In the genomic region with DNA sequence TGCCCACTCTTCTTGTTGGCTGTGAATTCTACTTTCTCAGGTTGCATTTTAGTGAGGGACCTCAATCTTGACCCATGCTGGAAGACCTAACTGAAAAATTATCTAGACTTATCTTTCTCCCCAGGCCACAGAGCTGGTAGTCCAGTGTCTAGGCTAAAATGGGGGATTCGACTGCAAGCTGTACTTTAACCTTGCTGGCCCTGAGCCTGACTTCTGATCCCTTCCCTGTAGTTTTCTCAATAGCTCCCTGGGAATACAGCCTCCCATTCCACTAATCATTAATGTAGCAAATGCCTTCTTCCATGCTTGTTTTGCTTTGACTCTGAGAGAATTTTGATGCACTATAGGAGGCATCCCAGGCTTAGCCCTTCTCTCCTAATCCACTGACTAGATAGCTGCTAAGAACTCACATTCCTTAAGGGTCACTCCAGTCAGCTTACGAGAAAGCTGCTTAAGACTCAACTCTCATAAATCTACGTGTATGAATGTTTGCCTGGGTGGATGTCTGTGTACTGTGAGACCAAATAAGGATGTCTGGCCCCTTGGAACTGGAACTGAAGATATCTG, we compare ENCODE assay signal across 39 mouse cellular contexts. TPM values are rescaled to one million over a fixed set of nuclear protein-coding genes. Genes with fewer than 3 reads are reported as not detected.
DNase-seq lines count a peak whose midpoint lies in the region; ATAC-seq and TF ChIP-seq lines count a peak whose summit lies in the region.
"Had no signal": no experiment of that assay in that cellular context is flagged by ENCODE, and none has a peak within 500 bp of the region (broad histone marks: within the 10 kb centered on the region; RNA-seq: fewer than 3 reads in every experiment).

No protein-coding gene starts in this region.

- WGBS in kidney, adult 2 months: 38% methylated on average over 3 of the region's 3 CpGs
- 46% methylated on average over 3 of the region's 3 CpGs for WGBS in kidney, postnatal 0 days

- H3K27ac ChIP-seq in kidney, adult 2 months (ENCODE audit: insufficient read depth, low read depth, low read length): peak overlapping the region; percentile 66; the same call in 1 of the 2 replicates
- no peak overlapping the region for H3K27ac ChIP-seq in kidney, postnatal 0 days
- H3K27ac ChIP-seq: embryonic facial prominence, embryonic 15.5 days; forebrain, embryonic 12.5 days; heart, adult 2 months; heart, embryonic 13.5 days; hindbrain, embryonic 10.5 days; hindbrain, embryonic 15.5 days; left cerebral cortex, adult 2 months; limb, embryonic 13.5 days; liver, embryonic 13.5 days; midbrain, embryonic 10.5 days; midbrain, embryonic 15.5 days had no signal

- no peak for TF ChIP-seq CTCF in kidney, adult 2 months (conservative IDR thresholded peaks at IDR 0.05; ENCODE audit: insufficient read depth, insufficient read length, low read depth, low read length)
- TF ChIP-seq CTCF in kidney, postnatal 0 days (IDR thresholded peaks at IDR 0.05; ENCODE audit: low read depth): no peak

- no peak overlapping the region for H3K9ac ChIP-seq in kidney, postnatal 0 days (ENCODE audit: low read depth, low read length)
- H3K9ac ChIP-seq: embryonic facial prominence, embryonic 15.5 days; forebrain, embryonic 12.5 days; forebrain, postnatal 0 days; heart, embryonic 13.5 days; hindbrain, embryonic 15.5 days; limb, embryonic 13.5 days; liver, embryonic 13.5 days; midbrain, embryonic 15.5 days had no signal

- no peaks in the 10 kb centered on the region for H3K27me3 ChIP-seq in kidney, adult 2 months (replicated peaks; ENCODE audit: control insufficient read depth, insufficient read depth, low read length)
- H3K27me3 ChIP-seq in kidney, postnatal 0 days (ENCODE audit: insufficient read depth, low read length): no peaks in the 10 kb centered on the region
- H3K27me3 ChIP-seq: embryonic facial prominence, embryonic 15.5 days; forebrain, embryonic 12.5 days; heart, embryonic 13.5 days; hindbrain, embryonic 15.5 days; limb, embryonic 13.5 days; liver, embryonic 13.5 days; midbrain, embryonic 15.5 days had no signal

- no peak for TF ChIP-seq POLR2A in kidney, adult 2 months (IDR thresholded peaks at IDR 0.05; ENCODE audit: low read depth, low read length)

- H3K9me3 ChIP-seq in kidney, postnatal 0 days (replicated peaks; ENCODE audit: low read length): no peaks in the 10 kb centered on the region
- H3K9me3 ChIP-seq: embryonic facial prominence, embryonic 15.5 days; forebrain, embryonic 12.5 days; heart, embryonic 13.5 days; hindbrain, embryonic 10.5 days; hindbrain, embryonic 15.5 days; limb, embryonic 13.5 days; liver, embryonic 13.5 days; midbrain, embryonic 10.5 days; midbrain, embryonic 15.5 days had no signal

- H3K36me3 ChIP-seq in kidney, adult 2 months (ENCODE audit: control insufficient read depth, insufficient read depth, low read length): no peaks in the 10 kb centered on the region
- no peaks in the 10 kb centered on the region for H3K36me3 ChIP-seq in kidney, postnatal 0 days (ENCODE audit: insufficient read depth, low read length)
- H3K36me3 ChIP-seq: embryonic facial prominence, embryonic 15.5 days; forebrain, embryonic 12.5 days; heart, embryonic 13.5 days; hindbrain, embryonic 10.5 days; hindbrain, embryonic 15.5 days; limb, embryonic 13.5 days; liver, embryonic 13.5 days; midbrain, embryonic 10.5 days; midbrain, embryonic 15.5 days had no signal

- no peak for ATAC-seq in kidney, postnatal 0 days (replicated peaks; ENCODE audit: low FRiP score, low read depth)
- ATAC-seq: forebrain, postnatal 0 days; inflammation-experienced regulatory T-cells, adult 6 months; midbrain, embryonic 15.5 days had no signal

- no peak overlapping the region for H3K4me2 ChIP-seq in kidney, postnatal 0 days (ENCODE audit: low read length)
- H3K4me2 ChIP-seq: embryonic facial prominence, embryonic 15.5 days; forebrain, embryonic 12.5 days; heart, embryonic 13.5 days; hindbrain, embryonic 15.5 days; limb, embryonic 13.5 days; liver, embryonic 13.5 days; midbrain, embryonic 15.5 days had no signal

- peak; percentile 23 for DNase-seq in kidney, adult 18-20 months
- no peak for DNase-seq in kidney, postnatal 4 days
- peak; percentile 73 for DNase-seq in kidney, adult 2 months
- peak; percentile 12 for DNase-seq in kidney, postnatal 0 days (ENCODE audit: low spot score)
- DNase-seq in yolk sac, embryonic 10.5 days (ENCODE audit: low spot score): peak; percentile 64
- no peak for DNase-seq in urinary bladder, adult 18-20 months (ENCODE audit: low spot score in 2 of 2)
- DNase-seq in left cerebral cortex, adult 8-10 months (ENCODE audit: low spot score in 2 of 2): no peak
- DNase-seq: adrenal gland, postnatal 25 days; cerebellum, adult 18-20 months; cerebellum, postnatal 10 days; forebrain, postnatal 0 days; heart, adult 2 months; heart, postnatal 10 days; liver, embryonic 13.5 days; lung, adult 18-20 months; lung, postnatal 14 days; thymus, adult 2 months; thymus, postnatal 36 days had no signal

- no peak overlapping the region for H3K4me3 ChIP-seq in kidney, adult 2 months (ENCODE audit: insufficient read depth, low read depth, low read length)
- H3K4me3 ChIP-seq in kidney, postnatal 0 days (replicated peaks; ENCODE audit: low read depth, low read length): no peak overlapping the region
- H3K4me3 ChIP-seq: embryonic facial prominence, embryonic 15.5 days; forebrain, embryonic 12.5 days; heart, adult 2 months; heart, embryonic 13.5 days; hindbrain, embryonic 10.5 days; hindbrain, embryonic 15.5 days; left cerebral cortex, adult 2 months; limb, embryonic 13.5 days; liver, embryonic 13.5 days; midbrain, embryonic 10.5 days; midbrain, embryonic 15.5 days had no signal

- peaks cover 3% of the 10 kb centered on the region; the same call in 1 of the 2 replicates for H3K4me1 ChIP-seq in kidney, adult 2 months (ENCODE audit: control insufficient read depth, insufficient read depth, low read length)
- H3K4me1 ChIP-seq in kidney, postnatal 0 days (replicated peaks; ENCODE audit: insufficient read depth, low read length): no peaks in the 10 kb centered on the region
- H3K4me1 ChIP-seq: embryonic facial prominence, embryonic 15.5 days; forebrain, embryonic 12.5 days; heart, embryonic 13.5 days; hindbrain, embryonic 10.5 days; hindbrain, embryonic 15.5 days; limb, embryonic 13.5 days; liver, embryonic 13.5 days; midbrain, embryonic 10.5 days; midbrain, embryonic 15.5 days had no signal

RNA-seq across cellular contexts. Expression of a gene that starts 28.8 kb away (rescaled TPM):
- not detected in 2 replicates for polyA plus RNA-seq in kidney, adult 2 months (2012; rRNA removed)
- polyA plus RNA-seq in kidney, postnatal 0 days (2015; fragmentation: Nextera tagmentation; extraction: Ambion mirVana): not detected in 2 replicates
- not detected for total RNA-seq in left cerebral cortex, adult 8-10 months (2022)
- total RNA-seq: adrenal gland, adult 18-20 months; adrenal gland, postnatal 25 days; common myeloid progenitor, adult 5-6 weeks; forebrain, postnatal 0 days; gastrocnemius, adult 8-10 months; gastrocnemius, postnatal 4 days; heart, adult 2 months; heart, postnatal 10 days; layer of hippocampus, adult 18-20 months; layer of hippocampus, postnatal 10 days; left cerebral cortex, adult 2 months; left cerebral cortex, postnatal 36 days; MEL; neutrophil, adult 5-6 weeks had no signal
- polyA plus RNA-seq: brain, embryonic 14.5 days; embryonic facial prominence, embryonic 15.5 days; forebrain, embryonic 12.5 days; forebrain, postnatal 0 days; heart, adult 2 months; heart, embryonic 13.5 days; hindbrain, embryonic 10.5 days; hindbrain, embryonic 15.5 days; inflammation-experienced regulatory T-cells, adult 6 months; limb, embryonic 13.5 days; liver, embryonic 13.5 days; midbrain, embryonic 10.5 days; midbrain, embryonic 15.5 days; neural tube, embryonic 11.5 days; thymus, adult 2 months had no signal

RNA-seq across cellular contexts. Expression of a gene that starts 33.3 kb away (rescaled TPM):
- polyA plus RNA-seq in kidney, adult 2 months (2012; rRNA removed): not detected in 2 replicates
- not detected in 2 replicates for polyA plus RNA-seq in kidney, postnatal 0 days (2015; fragmentation: Nextera tagmentation; extraction: Ambion mirVana)
- total RNA-seq in left cerebral cortex, adult 8-10 months (2022): not detected
- total RNA-seq: adrenal gland, adult 18-20 months; adrenal gland, postnatal 25 days; common myeloid progenitor, adult 5-6 weeks; forebrain, postnatal 0 days; gastrocnemius, adult 8-10 months; heart, adult 2 months; heart, postnatal 10 days; layer of hippocampus, adult 18-20 months; layer of hippocampus, postnatal 10 days; left cerebral cortex, adult 2 months; left cerebral cortex, postnatal 36 days; MEL; neutrophil, adult 5-6 weeks had no signal
- polyA plus RNA-seq: brain, embryonic 14.5 days; embryonic facial prominence, embryonic 15.5 days; forebrain, embryonic 12.5 days; forebrain, postnatal 0 days; heart, adult 2 months; heart, embryonic 13.5 days; hindbrain, embryonic 10.5 days; hindbrain, embryonic 15.5 days; inflammation-experienced regulatory T-cells, adult 6 months; limb, embryonic 13.5 days; liver, embryonic 13.5 days; midbrain, embryonic 10.5 days; midbrain, embryonic 15.5 days; neural tube, embryonic 11.5 days; thymus, adult 2 months had no signal

RNA-seq across cellular contexts. Expression of a gene that starts 50.8 kb away (rescaled TPM):
- not detected in 2 replicates for polyA plus RNA-seq in kidney, adult 2 months (2012; rRNA removed)
- not detected in 2 replicates for polyA plus RNA-seq in kidney, postnatal 0 days (2015; fragmentation: Nextera tagmentation; extraction: Ambion mirVana)
- total RNA-seq in left cerebral cortex, adult 8-10 months (2022): not detected
- total RNA-seq: adrenal gland, adult 18-20 months; adrenal gland, postnatal 25 days; common myeloid progenitor, adult 5-6 weeks; forebrain, postnatal 0 days; gastrocnemius, adult 8-10 months; gastrocnemius, postnatal 4 days; heart, adult 2 months; heart, postnatal 10 days; layer of hippocampus, adult 18-20 months; layer of hippocampus, postnatal 10 days; left cerebral cortex, adult 2 months; left cerebral cortex, postnatal 36 days; MEL; neutrophil, adult 5-6 weeks had no signal
- polyA plus RNA-seq: brain, embryonic 14.5 days; embryonic facial prominence, embryonic 15.5 days; forebrain, embryonic 12.5 days; forebrain, postnatal 0 days; heart, adult 2 months; heart, embryonic 13.5 days; hindbrain, embryonic 10.5 days; hindbrain, embryonic 15.5 days; inflammation-experienced regulatory T-cells, adult 6 months; limb, embryonic 13.5 days; liver, embryonic 13.5 days; midbrain, embryonic 10.5 days; midbrain, embryonic 15.5 days; neural tube, embryonic 11.5 days; thymus, adult 2 months had no signal

RNA-seq across cellular contexts. Expression of a gene that starts 58.6 kb away (rescaled TPM):
- not detected in 2 replicates for polyA plus RNA-seq in kidney, adult 2 months (2012; rRNA removed)
- not detected in 2 replicates for polyA plus RNA-seq in kidney, postnatal 0 days (2015; fragmentation: Nextera tagmentation; extraction: Ambion mirVana)
- not detected for total RNA-seq in left cerebral cortex, adult 8-10 months (2022)
- total RNA-seq: adrenal gland, adult 18-20 months; adrenal gland, postnatal 25 days; common myeloid progenitor, adult 5-6 weeks; forebrain, postnatal 0 days; gastrocnemius, adult 8-10 months; gastrocnemius, postnatal 4 days; heart, adult 2 months; heart, postnatal 10 days; layer of hippocampus, adult 18-20 months; layer of hippocampus, postnatal 10 days; left cerebral cortex, adult 2 months; left cerebral cortex, postnatal 36 days; MEL; neutrophil, adult 5-6 weeks had no signal
- polyA plus RNA-seq: brain, embryonic 14.5 days; embryonic facial prominence, embryonic 15.5 days; forebrain, embryonic 12.5 days; forebrain, postnatal 0 days; heart, adult 2 months; heart, embryonic 13.5 days; hindbrain, embryonic 10.5 days; hindbrain, embryonic 15.5 days; inflammation-experienced regulatory T-cells, adult 6 months; limb, embryonic 13.5 days; liver, embryonic 13.5 days; midbrain, embryonic 10.5 days; midbrain, embryonic 15.5 days; neural tube, embryonic 11.5 days; thymus, adult 2 months had no signal

Comparison
In these comparisons a context has a peak if more than half of its experiments do, and no peak if none do; other contexts are left out.
1. DNase-seq: peak in kidney, adult 18-20 months (single experiment), kidney, adult 2 months (single experiment), kidney, postnatal 0 days (single experiment) and yolk sac, embryonic 10.5 days (single experiment); none in kidney, postnatal 4 days (0 of 2), urinary bladder, adult 18-20 months (0 of 2) and left cerebral cortex, adult 8-10 months (0 of 2).